Mouse (Mus musculus): ENCODE measurements around the gene Mup1. TPM values are rescaled to one million over a fixed set of nuclear protein-coding genes. Genes with fewer than 3 reads are reported as not detected.
"Not testable (repeated sequence)": the region's sequence is repeated elsewhere in the genome, so short reads cannot be mapped to it uniquely, and the experiment has no call there.

Gene Mup1
- polyA plus RNA-seq (2012; rRNA removed), result not detected in 2 replicates

DNA sequence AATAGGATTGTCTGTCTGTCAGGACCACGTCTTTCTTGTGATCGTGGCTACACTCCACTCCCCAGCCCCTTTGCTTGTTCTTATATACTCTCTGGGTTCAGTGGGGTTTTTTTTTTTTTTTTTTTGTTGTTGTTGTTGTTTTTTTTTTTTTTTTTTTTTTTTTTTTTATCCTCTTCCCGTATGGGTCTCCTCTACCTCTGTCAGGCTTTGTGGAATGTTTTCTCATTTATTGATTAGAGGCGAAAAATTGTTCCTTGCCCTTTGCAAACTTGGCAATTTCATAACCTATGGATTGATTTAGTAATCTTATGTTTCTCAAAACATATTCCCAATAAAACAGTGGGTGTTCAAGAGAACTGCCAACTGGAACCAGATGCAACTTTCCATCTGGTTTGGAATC, at the start of gene Mup1:
TSS of gene Mup1 (minus strand) at position 101 of the 400 bp plus-strand sequence.
- H3K4me3 ChIP-seq (ENCODE audit: low read depth, low read length); H3K27me3 ChIP-seq (ENCODE audit: control insufficient read depth, insufficient read depth, low read length); H3K27ac ChIP-seq (ENCODE audit: insufficient read depth, low read depth, low read length); H3K4me1 ChIP-seq (ENCODE audit: control insufficient read depth, insufficient read depth, insufficient read length, low read length); H3K36me3 ChIP-seq (ENCODE audit: control insufficient read depth, insufficient read depth, low read length): not testable (repeated sequence)
- WGBS, result 89% methylated on average over 2 of the region's 4 CpGs

Other genes with a start within 250 kb of the Mup1 start
- not detected in 2 replicates for gene Mup9, start 80.0 kb downstream of the Mup1 start, polyA plus RNA-seq (2012; rRNA removed)
- gene Mup10, start 80.2 kb upstream of the Mup1 start, polyA plus RNA-seq (2012; rRNA removed), result not detected in 2 replicates
- gene Mup11, start 160.5 kb upstream of the Mup1 start, polyA plus RNA-seq (2012; rRNA removed), result not detected in 2 replicates
- not detected in 2 replicates for gene Mup12, start 239.4 kb upstream of the Mup1 start, polyA plus RNA-seq (2012; rRNA removed)

Measured in small intestine, adult 2 months (tissue).